Mouse (Mus musculus) hindbrain, embryonic 15.5 days (tissue): ENCODE data around the gene Iqsec1. TPM values are rescaled to one million over a fixed set of nuclear protein-coding genes. Genes with fewer than 3 reads are reported as not detected.

ENCODE experiments used
- ATAC-seq: fragments of 200-750 bp; cut with Nextera tagmentation; 2 replicates; pipeline ENCODE4 v1.8.0; 2017; ENCODE audit warnings: low read depth, moderate number of reproducible peaks, moderate TSS enrichment; ENCODE audit not compliant: low FRiP score
- H3K27ac ChIP-seq: fragments of 300-500 bp; sonication (generic); replicated peaks from 2 replicates; pipeline ENCODE4 v1.5.1; 2015; ENCODE audit warnings: mild to moderate bottlenecking, inconsistent platforms
- H3K27me3 ChIP-seq: fragments of 300-500 bp; sonication (generic); 2 replicates; pipeline ENCODE4 v1.6.1; 2015; ENCODE audit warnings: control low read depth, inconsistent platforms
- H3K36me3 ChIP-seq: fragments of 300-500 bp; sonication (generic); 2 replicates; pipeline ENCODE4 v1.6.1; 2015; ENCODE audit warnings: control low read depth, inconsistent platforms
- H3K4me1 ChIP-seq: fragments of 300-500 bp; sonication (generic); replicated peaks from 2 replicates; pipeline ENCODE4 v1.6.1; 2015; ENCODE audit warnings: control low read depth, inconsistent platforms
- H3K4me2 ChIP-seq: fragments of 300-500 bp; sonication (generic); 2 replicates; pipeline ENCODE4 v1.6.1; 2015; ENCODE audit warnings: moderate library complexity, mild to moderate bottlenecking, inconsistent platforms
- H3K4me3 ChIP-seq: fragments of 300-500 bp; sonication (generic); 2 replicates; pipeline ENCODE4 v1.5.1; 2015; ENCODE audit warnings: mild to moderate bottlenecking, inconsistent platforms
- H3K9ac ChIP-seq: fragments of 300-500 bp; sonication (generic); 2 replicates; pipeline ENCODE4 v1.6.1; 2015; ENCODE audit warnings: inconsistent platforms
- H3K9me3 ChIP-seq: fragments of 300-500 bp; sonication (generic); 2 replicates; pipeline ENCODE4 v1.6.1; 2016; ENCODE audit warnings: control low read depth, inconsistent platforms
- WGBS: fragments of 180-500 bp; shearing (Covaris S2); methylation state at CpG from one replicate; pipeline ENCODE4 v1.1.7; 2015; 5-methylcytosine and 5-hydroxymethylcytosine counted together
- polyA plus RNA-seq: library from polyadenylated mRNA; unstranded; fragments of >200 nt; fragmentation: Nextera tagmentation; extraction: Ambion mirVana; gene quantifications from 2 replicates; pipeline ENCODE4 v1.2.1, GENCODE M21; 2015

The Iqsec1 gene
- polyA plus RNA-seq, 1 experiment from 2014 or later, result 23.3 TPM

DNA sequence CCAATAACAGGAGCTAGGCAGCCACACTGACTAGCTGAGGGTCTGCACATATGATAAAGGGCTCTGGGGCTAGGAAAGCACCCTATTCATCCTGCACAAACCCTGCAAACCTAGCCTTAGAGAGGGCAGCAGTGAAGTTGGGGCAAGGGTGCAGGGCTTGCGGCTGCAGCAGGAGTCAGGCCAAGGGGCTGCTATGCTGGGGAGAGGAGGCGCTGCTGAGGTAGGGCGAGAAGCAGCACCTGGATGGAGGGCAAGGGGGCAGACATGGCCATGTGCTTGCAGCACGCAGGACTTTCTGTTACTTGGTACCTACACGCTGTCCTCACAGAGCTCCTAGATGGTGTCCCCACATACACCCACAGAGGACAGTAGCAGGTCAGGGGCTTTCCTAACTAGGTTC lies 246.8 kb downstream of the Iqsec1 start:
- no peak overlapping the region for H3K9ac ChIP-seq

DNA sequence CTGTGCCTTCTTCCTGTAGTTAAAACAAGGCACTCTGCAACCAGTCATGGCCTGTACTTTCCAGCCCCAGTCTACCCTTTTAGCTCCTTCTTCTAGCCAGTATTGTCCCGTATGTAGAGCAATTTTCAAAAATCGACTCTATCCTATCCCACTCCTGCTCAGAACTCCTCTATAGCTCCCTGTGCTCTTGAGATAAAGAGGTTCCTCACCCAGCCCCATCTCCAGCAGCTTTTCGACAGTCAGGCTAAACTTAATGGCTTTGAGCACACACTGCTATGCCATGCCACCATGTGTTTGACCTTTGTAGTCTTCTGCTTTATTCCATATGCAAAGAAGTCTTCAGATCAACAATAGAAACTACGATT lies 247.4 kb downstream of the Iqsec1 start:
- Histone ChIP-seq H3K27me3 (no peaks in the 10 kb centered on the region), H3K9me3 (no peaks in the 10 kb centered on the region), H3K4me1 (peaks cover 12% of the 10 kb centered on the region), H3K9ac (no peak overlapping the region), H3K4me3 (no peak overlapping the region), H3K27ac (no peak overlapping the region), H3K36me3 (no peaks in the 10 kb centered on the region), H3K4me2 (no peak overlapping the region)
- 69% methylated on average over 4 of the region's 4 CpGs for whole genome bisulfite sequencing
- ATAC-seq, result no peak

More for the DNA sequence above, 246.8 kb downstream of the Iqsec1 start:
- ATAC-seq, result no peak
- WGBS, result 90% methylated on average over 5 of the region's 5 CpGs
- no peaks in the 10 kb centered on the region for H3K36me3 ChIP-seq
- no peaks in the 10 kb centered on the region for H3K27me3 ChIP-seq
- H3K9me3 ChIP-seq, result no peaks in the 10 kb centered on the region
- H3K4me2 ChIP-seq, result no peak overlapping the region
- H3K4me1 ChIP-seq, result peaks cover 17% of the 10 kb centered on the region
- no peak overlapping the region for H3K4me3 ChIP-seq
- no peak overlapping the region for H3K27ac ChIP-seq

DNA sequence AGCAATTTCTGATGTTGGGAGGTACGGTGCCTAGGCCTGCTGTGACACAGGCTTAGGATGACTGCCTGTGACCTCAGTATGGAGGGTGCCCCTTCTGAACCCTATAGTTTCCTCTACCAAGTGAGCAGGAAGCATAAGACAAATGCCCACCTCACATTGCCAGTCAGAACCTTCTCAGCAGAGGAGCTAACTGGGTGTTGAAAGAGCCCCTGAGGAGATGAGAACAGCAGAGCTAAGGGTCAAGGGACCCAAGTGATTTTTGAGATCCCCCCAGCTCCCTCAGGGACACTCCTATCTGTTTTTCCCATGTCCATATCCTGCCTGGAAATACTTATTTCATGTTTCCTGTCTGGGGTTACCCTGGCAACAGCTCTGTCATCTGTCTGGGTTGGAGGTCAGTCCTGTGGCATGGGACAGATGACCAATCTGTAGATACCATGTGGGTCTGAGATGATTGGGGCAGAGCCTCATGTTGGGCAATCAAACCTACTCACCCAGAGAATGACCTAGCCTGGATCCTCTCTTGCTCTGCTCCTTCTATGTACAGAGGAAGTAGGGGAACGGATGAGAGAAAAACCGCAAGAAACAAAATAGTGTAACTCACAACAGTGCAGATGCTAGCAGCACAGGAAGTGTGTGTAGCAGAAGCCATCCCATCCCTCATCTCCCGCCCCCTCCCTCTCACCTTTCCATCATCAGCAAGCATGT lies 248.0 kb downstream of the Iqsec1 start:
- Histone ChIP-seq H3K9ac (no peak overlapping the region), H3K9me3 (no peaks in the 10 kb centered on the region), H3K36me3 (no peaks in the 10 kb centered on the region), H3K4me1 (peaks cover 17% of the 10 kb centered on the region), H3K27ac (no peak overlapping the region), H3K4me3 (no peak overlapping the region), H3K27me3 (no peaks in the 10 kb centered on the region), H3K4me2 (no peak overlapping the region)
- WGBS, result 82% methylated on average over 4 of the region's 4 CpGs
- ATAC-seq, result no peak

DNA sequence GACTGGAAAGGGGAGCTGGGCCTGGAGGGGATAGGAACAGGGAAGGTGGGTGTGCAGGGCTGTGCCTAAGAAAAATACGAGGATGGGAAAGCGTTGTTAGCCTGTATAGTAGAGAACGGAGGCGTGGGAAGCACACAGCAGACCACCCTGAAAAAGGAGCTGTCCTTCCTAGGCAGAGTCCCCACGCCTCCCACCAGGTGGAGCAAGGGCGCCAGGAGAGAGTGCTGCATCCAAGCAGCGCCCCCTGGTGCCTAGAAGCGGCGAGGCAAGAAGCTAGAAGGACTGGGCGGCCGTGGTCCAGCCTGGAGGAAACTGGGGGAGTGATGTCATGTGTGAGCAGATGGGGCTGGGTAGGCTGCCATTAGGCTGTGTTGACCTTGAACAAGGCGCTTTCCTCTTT lies 251.1 kb downstream of the Iqsec1 start:
- Histone ChIP-seq H3K4me3 (peak overlapping the region; percentile 82), H3K27me3 (no peaks in the 10 kb centered on the region), H3K9ac (peak overlapping the region; percentile 81), H3K4me1 (peaks cover 33% of the 10 kb centered on the region), H3K9me3 (no peaks in the 10 kb centered on the region), H3K27ac (peak overlapping the region; percentile 63), H3K4me2 (peak overlapping the region; percentile 95), H3K36me3 (no peaks in the 10 kb centered on the region)
- WGBS, result 3% methylated on average over 12 of the region's 12 CpGs
- ATAC-seq, result peak; percentile 80

DNA sequence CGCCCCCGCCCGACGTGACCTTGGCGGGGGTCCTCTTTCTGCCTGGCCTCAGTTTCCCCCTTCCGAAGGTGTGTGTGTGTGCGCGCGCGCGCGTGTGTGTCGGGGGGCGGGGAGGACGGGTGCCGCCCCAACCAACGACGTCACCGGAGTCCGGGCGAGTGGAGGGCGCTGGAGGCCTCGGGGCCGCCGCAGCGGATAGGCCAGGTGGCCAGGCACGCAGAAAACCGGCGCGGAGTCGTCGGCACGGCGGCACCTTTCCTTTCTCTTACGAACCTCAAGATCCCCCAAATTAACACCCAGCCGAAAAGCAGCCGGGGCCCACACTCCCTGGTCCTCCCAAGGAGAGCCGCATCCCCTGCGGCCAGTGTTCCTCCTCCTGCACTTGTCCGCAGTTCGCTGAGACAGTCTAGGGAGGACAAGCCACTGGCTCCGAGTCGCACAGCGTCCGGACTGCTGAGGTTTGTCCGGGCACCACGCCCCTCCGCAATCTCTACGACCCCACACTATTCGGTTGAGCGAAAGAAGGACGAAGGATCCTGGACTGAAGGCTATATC lies 251.7 kb downstream of the Iqsec1 start:
- H3K27me3 ChIP-seq, result no peaks in the 10 kb centered on the region
- peak overlapping the region; percentile 82 for H3K4me3 ChIP-seq
- H3K4me1 ChIP-seq, result peaks cover 36% of the 10 kb centered on the region
- no peaks in the 10 kb centered on the region for H3K9me3 ChIP-seq
- ATAC-seq, result peak; percentile 71
- H3K4me2 ChIP-seq, result peak overlapping the region; percentile 95
- H3K36me3 ChIP-seq, result no peaks in the 10 kb centered on the region
- peak overlapping the region; percentile 63 for H3K27ac ChIP-seq
- under 1% methylated on average over 52 of the region's 52 CpGs for whole genome bisulfite sequencing
- H3K9ac ChIP-seq, result peak overlapping the region; percentile 81

DNA sequence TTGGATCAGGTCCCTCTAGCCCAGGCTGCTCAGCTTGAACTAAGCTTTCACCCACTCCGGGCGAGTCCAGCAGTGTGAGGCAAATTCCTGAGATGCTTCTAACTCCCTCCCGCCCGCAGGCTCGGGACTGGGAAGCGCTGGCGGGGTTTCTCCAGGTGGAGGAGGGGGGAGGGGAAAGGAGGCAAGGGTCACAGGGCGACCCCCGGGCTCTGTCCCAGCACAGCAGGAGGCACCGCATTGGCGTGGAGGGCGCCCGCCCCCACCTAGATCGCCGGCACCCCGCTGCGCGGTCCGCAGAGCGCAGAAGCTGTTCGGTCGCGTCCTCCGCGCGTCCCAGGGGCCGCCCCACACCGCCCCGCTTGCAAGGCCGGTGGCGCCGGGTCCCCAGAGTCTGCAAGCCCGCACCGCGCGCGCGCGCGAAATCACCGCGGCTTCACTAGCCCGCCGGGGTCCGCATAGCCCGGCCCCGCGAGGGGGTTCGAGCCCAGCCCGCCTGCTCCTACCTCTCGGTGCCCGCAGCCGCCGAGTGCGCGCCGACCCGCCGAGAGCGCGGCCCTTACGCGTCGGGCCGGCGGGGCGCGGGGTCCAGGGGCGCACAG lies 252.3 kb downstream of the Iqsec1 start:
- whole genome bisulfite sequencing, result under 1% methylated on average over 63 of the region's 69 CpGs
- Histone ChIP-seq H3K27ac (peak overlapping the region; percentile 63), H3K9ac (peak overlapping the region; percentile 81), H3K4me3 (peak overlapping the region; percentile 82), H3K36me3 (no peaks in the 10 kb centered on the region), H3K9me3 (no peaks in the 10 kb centered on the region), H3K4me2 (peak overlapping the region; percentile 95), H3K4me1 (peaks cover 41% of the 10 kb centered on the region), H3K27me3 (no peaks in the 10 kb centered on the region)
- peak; percentile 58 for ATAC-seq

DNA sequence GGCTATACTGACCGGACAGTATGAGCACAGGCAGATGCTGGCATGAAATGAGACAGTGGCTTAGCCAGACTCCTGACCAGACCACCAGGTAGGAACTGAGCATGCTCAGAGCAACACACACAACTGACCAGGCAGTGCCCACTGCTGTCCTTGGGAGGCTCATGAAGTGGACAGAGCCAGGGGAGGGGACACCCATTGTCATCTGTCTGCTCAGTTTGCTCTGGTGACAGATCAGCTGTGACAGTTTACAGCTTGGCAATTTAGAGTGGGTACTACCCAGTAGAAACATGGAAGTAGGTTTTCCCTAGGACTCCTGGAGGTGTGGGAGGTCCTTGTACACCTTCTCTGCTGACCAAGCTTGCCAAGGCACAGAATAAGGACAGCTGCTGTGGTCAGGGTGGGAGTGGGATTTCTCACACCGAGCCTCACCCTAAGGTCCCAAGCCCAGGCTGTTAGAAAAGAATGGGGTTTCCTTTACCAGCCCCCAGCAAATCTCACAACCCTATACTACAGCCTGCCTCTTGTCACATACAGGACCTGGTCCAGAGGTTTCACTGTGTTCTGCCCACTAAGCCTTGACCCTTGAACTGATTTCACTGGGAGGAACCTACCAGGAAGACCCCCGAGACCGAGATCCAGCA lies 253.0 kb downstream of the Iqsec1 start:
- H3K4me3 ChIP-seq, result peak overlapping the region; percentile 82
- H3K9ac ChIP-seq, result peak overlapping the region; percentile 81
- H3K36me3 ChIP-seq, result no peaks in the 10 kb centered on the region
- 36% methylated on average over 4 of the region's 4 CpGs for WGBS
- H3K9me3 ChIP-seq, result no peaks in the 10 kb centered on the region
- peak; percentile 12 for ATAC-seq
- H3K4me1 ChIP-seq, result peaks cover 43% of the 10 kb centered on the region
- H3K27ac ChIP-seq, result peak overlapping the region; percentile 63; the same call in 1 of the 2 replicates
- H3K27me3 ChIP-seq, result no peaks in the 10 kb centered on the region
- H3K4me2 ChIP-seq, result peak overlapping the region; percentile 95

DNA sequence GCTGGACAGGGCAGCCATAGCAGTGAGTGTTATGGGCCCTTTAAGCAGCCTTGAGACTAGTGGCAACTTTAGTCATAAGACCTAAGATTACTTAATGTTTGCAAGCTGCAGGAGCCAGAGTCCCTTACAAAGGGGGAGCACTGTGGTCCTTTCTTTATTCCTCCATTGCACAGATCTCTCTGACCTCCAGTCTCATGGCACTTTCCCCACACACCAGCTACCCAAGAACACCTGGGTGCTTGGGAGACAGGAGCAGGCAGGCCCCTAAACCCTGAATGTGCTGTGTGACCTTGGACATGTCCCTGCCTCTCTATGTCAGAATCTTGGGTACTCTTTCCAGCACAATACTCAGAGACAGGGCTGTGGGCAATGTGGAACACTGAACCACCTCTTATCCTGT lies 253.7 kb downstream of the Iqsec1 start:
- Histone ChIP-seq H3K36me3 (no peaks in the 10 kb centered on the region), H3K27me3 (no peaks in the 10 kb centered on the region), H3K27ac (no peak overlapping the region), H3K4me2 (peak overlapping the region; percentile 95), H3K9ac (no peak overlapping the region), H3K4me3 (no peak overlapping the region), H3K9me3 (no peaks in the 10 kb centered on the region), H3K4me1 (peaks cover 50% of the 10 kb centered on the region)
- ATAC-seq, result no peak

DNA sequence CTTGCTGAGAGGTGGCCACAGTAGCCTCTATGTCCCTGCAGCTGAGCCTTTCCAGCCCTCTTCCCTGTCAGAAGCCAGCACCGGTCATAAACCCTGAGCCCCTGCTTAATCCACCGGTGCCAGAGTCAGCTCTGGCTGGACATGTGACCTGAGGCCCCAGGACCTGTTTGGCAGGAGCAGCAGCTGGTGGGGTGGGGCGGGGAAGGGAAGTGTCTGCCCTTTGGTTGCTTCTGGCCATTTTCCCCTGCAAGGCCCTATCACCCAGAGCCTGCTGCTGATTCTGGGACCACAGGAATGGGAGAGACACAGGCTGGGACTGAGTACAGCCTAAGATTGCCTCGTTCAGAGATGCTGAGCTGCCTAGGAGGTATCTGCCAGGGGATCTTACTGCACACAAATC lies 257.2 kb downstream of the Iqsec1 start:
- no peak overlapping the region for H3K27ac ChIP-seq
- H3K9ac ChIP-seq, result no peak overlapping the region
- no peak overlapping the region for H3K4me2 ChIP-seq
- H3K27me3 ChIP-seq, result no peaks in the 10 kb centered on the region
- WGBS, result 35% methylated on average over 4 of the region's 4 CpGs
- ATAC-seq, result no peak
- no peaks in the 10 kb centered on the region for H3K36me3 ChIP-seq
- H3K9me3 ChIP-seq, result no peaks in the 10 kb centered on the region
- H3K4me1 ChIP-seq, result peaks cover 59% of the 10 kb centered on the region
- H3K4me3 ChIP-seq, result no peak overlapping the region

DNA sequence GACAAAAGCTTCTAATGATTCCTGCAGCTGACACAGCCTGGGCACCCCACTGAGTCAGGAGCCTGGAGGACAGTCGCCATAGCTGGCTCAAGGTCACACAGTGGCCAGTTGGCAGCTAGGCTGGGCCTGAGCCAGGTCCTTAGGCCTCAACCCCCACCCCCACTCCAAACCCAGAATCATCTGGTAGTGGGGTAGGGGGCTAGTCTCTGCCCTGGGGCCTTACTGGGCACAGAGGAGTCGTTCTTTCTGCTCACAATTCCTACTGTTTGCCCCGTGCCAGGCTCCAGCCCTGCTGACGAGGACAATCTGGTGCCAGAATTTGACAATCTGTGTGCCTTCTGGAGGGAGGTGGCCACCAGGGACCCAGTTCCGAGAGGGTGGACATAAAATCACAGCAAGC lies 258.7 kb downstream of the Iqsec1 start:
- no peak overlapping the region for H3K4me2 ChIP-seq
- H3K9me3 ChIP-seq, result no peaks in the 10 kb centered on the region
- H3K27ac ChIP-seq, result peak overlapping the region; percentile 2; the same call in 1 of the 2 replicates
- no peaks in the 10 kb centered on the region for H3K36me3 ChIP-seq
- 15% methylated on average over 5 of the region's 5 CpGs for WGBS
- no peaks in the 10 kb centered on the region for H3K27me3 ChIP-seq
- H3K4me3 ChIP-seq, result no peak overlapping the region
- no peak overlapping the region for H3K9ac ChIP-seq
- no peak for ATAC-seq
- peaks cover 57% of the 10 kb centered on the region for H3K4me1 ChIP-seq

DNA sequence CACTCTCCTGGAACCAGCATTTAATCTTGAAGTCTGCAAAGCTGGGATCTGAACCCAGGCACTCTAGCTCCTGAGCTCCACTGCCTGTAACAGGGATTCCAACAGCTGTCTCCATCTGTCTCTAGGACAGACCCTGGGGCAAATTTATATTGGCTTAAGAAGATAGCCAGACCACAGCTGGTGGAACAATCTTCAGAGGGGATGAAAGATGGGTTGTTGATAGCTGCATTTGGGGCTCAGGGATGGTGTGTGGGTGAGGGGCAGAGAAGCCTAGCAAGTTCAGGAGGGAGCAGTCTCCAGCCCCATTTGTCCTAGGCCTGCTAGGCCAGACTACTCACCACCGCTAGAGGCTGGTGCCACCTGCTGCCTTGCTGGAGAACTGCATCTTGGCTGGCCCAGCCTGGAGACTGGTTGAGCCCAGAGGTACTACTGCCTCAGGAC lies 260.0 kb downstream of the Iqsec1 start:
- Histone ChIP-seq H3K36me3 (no peaks in the 10 kb centered on the region), H3K27me3 (no peaks in the 10 kb centered on the region), H3K9ac (peak overlapping the region; percentile 3; the same call in 1 of the 2 replicates), H3K27ac (peak overlapping the region; percentile 14; the same call in 1 of the 2 replicates), H3K4me2 (no peak overlapping the region), H3K9me3 (no peaks in the 10 kb centered on the region), H3K4me1 (peaks cover 54% of the 10 kb centered on the region), H3K4me3 (no peak overlapping the region)
- 0% methylated on average over 1 of the region's 1 CpGs for WGBS
- ATAC-seq, result peak; percentile 70

DNA sequence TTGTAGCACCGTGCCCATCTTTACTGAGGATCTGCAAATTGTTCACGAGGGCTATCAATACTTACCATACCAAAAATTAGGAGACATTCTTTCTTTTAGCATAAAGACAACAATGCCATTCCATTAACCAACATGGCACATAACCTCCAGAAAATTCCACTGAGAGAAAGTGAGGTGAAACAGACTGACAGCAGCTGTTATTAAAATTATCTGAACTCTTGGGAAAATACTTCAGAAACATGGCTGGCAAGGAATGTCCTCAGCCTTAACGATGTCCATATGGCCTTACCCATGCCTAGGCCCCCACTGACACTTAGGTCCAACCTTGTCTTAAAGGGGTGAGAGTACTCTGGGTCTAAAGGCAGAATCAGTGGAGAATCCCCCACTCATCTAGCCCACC lies 260.7 kb downstream of the Iqsec1 start:
- Histone ChIP-seq H3K4me2 (no peak overlapping the region), H3K9ac (no peak overlapping the region), H3K4me1 (peaks cover 61% of the 10 kb centered on the region), H3K27ac (no peak overlapping the region), H3K4me3 (no peak overlapping the region), H3K27me3 (no peaks in the 10 kb centered on the region), H3K9me3 (no peaks in the 10 kb centered on the region), H3K36me3 (no peaks in the 10 kb centered on the region)
- 76% methylated on average over 3 of the region's 3 CpGs for WGBS
- no peak for ATAC-seq
